Mouse (Mus musculus): Measurements from ENCODE around the gene Mtrf1.

GRCm38 (mm10) chr14:79389438-79390264 lies 7.9 kb upstream of the Mtrf1 start:
- TF ChIP-seq CTCF (IDR thresholded peaks at IDR 0.05; ENCODE audit: extremely low read depth, insufficient read depth, low read length) (no peak), POLR2A (IDR thresholded peaks at IDR 0.05; ENCODE audit: extremely low read depth, insufficient read depth, low read length) (no peak)

Data from cortical plate, adult 2 months (tissue).